Comparison of ENCODE assay signal across 31 mouse cellular contexts in genomic region chr7:70814391-70814790, GRCm38 (mm10).
DNase-seq lines count a peak whose midpoint lies in the region; ATAC-seq and TF ChIP-seq lines count a peak whose summit lies in the region.
"Had no signal": no experiment of that assay in that cellular context is flagged by ENCODE, and none has a peak within 500 bp of the region (broad histone marks: within the 10 kb centered on the region; RNA-seq: fewer than 3 reads in every experiment).

No protein-coding gene starts in this region.

- no peaks in the 10 kb centered on the region for H3K36me3 ChIP-seq in hindbrain, embryonic 10.5 days
- H3K36me3 ChIP-seq in hindbrain, embryonic 12.5 days, result no peaks in the 10 kb centered on the region
- no peaks in the 10 kb centered on the region for H3K36me3 ChIP-seq in kidney, postnatal 0 days (ENCODE audit: insufficient read depth, low read length)
- H3K36me3 ChIP-seq in embryonic facial prominence, embryonic 14.5 days (ENCODE audit: control insufficient read depth, insufficient read depth, low read length), result no peaks in the 10 kb centered on the region
- H3K36me3 ChIP-seq: embryonic facial prominence, embryonic 15.5 days; forebrain, embryonic 12.5 days; G1E; heart, embryonic 10.5 days; heart, embryonic 15.5 days; neural tube, embryonic 15.5 days had no signal

- WGBS in hindbrain, embryonic 10.5 days, result 52% methylated on average over 3 of the region's 3 CpGs
- 41% methylated on average over 3 of the region's 3 CpGs for WGBS in hindbrain, embryonic 12.5 days
- 76% methylated on average over 3 of the region's 3 CpGs for WGBS in kidney, postnatal 0 days
- WGBS in embryonic facial prominence, embryonic 14.5 days, result 34% methylated on average over 3 of the region's 3 CpGs

- H3K9me3 ChIP-seq in hindbrain, embryonic 10.5 days, result no peaks in the 10 kb centered on the region
- no peaks in the 10 kb centered on the region for H3K9me3 ChIP-seq in hindbrain, embryonic 12.5 days (replicated peaks)
- no peaks in the 10 kb centered on the region for H3K9me3 ChIP-seq in kidney, postnatal 0 days (replicated peaks; ENCODE audit: low read length)
- H3K9me3 ChIP-seq in embryonic facial prominence, embryonic 14.5 days (ENCODE audit: control insufficient read depth, low read length), result no peaks in the 10 kb centered on the region
- H3K9me3 ChIP-seq: embryonic facial prominence, embryonic 15.5 days; forebrain, embryonic 12.5 days; heart, embryonic 10.5 days; heart, embryonic 15.5 days; neural tube, embryonic 15.5 days had no signal

- H3K27ac ChIP-seq in hindbrain, embryonic 10.5 days, result no peak overlapping the region
- no peak overlapping the region for H3K27ac ChIP-seq in hindbrain, embryonic 12.5 days
- H3K27ac ChIP-seq in kidney, postnatal 0 days, result peak overlapping the region; percentile 56
- H3K27ac ChIP-seq in embryonic facial prominence, embryonic 14.5 days (replicated peaks; ENCODE audit: low read depth, low read length), result no peak overlapping the region
- H3K27ac ChIP-seq: embryonic facial prominence, embryonic 15.5 days; forebrain, embryonic 12.5 days; heart, embryonic 10.5 days; heart, embryonic 15.5 days; liver, embryonic 14.5 days; macrophage; neural tube, embryonic 15.5 days had no signal

- DNase-seq in hindbrain, embryonic 10.5 days (ENCODE audit: low spot score), result peak; percentile 39
- no peak for DNase-seq in kidney, postnatal 0 days (ENCODE audit: low spot score)
- DNase-seq in kidney, postnatal 36 days, result no peak
- peak; percentile 45 for DNase-seq in embryonic facial prominence, embryonic 14.5 days (ENCODE audit: low spot score)
- DNase-seq in gastrocnemius, postnatal 14 days, result no peak
- DNase-seq: adrenal gland, adult 8-10 months; cerebellum, adult 11 months; cerebellum, postnatal 10 days; gastrocnemius, postnatal 25 days; heart, adult 11 months; heart, postnatal 36 days; kidney, adult 9 months; layer of hippocampus, postnatal 36 days; left cerebral cortex, postnatal 4 days; liver; lung, adult 2 months; lung, postnatal 10 days; midbrain, embryonic 14.5 days; spleen, adult 18-20 months; thymus, postnatal 25 days had no signal

- TF ChIP-seq CTCF in kidney, postnatal 0 days (IDR thresholded peaks at IDR 0.05; ENCODE audit: low read depth), result no peak

- H3K4me1 ChIP-seq in hindbrain, embryonic 10.5 days (replicated peaks), result peaks cover 27% of the 10 kb centered on the region
- H3K4me1 ChIP-seq in hindbrain, embryonic 12.5 days, result 0 out of 2 replicates have a peak, but pooled peaks cover 2% of the 10 kb centered on the region
- peaks cover 4% of the 10 kb centered on the region; the same call in 1 of the 2 replicates for H3K4me1 ChIP-seq in kidney, postnatal 0 days (replicated peaks; ENCODE audit: insufficient read depth, low read length)
- H3K4me1 ChIP-seq in embryonic facial prominence, embryonic 14.5 days (ENCODE audit: control insufficient read depth, insufficient read depth, low read length), result peaks cover 20% of the 10 kb centered on the region; the same call in 1 of the 2 replicates

- no peak for ATAC-seq in hindbrain, embryonic 12.5 days (ENCODE audit: low FRiP score)
- no peak for ATAC-seq in kidney, postnatal 0 days (replicated peaks; ENCODE audit: low FRiP score, low read depth)
- no peak for ATAC-seq in embryonic facial prominence, embryonic 14.5 days (ENCODE audit: low read depth)
- ATAC-seq in cerebellum, adult (ENCODE audit: insufficient number of reproducible peaks, low FRiP score, low TSS enrichment), result no peak
- ATAC-seq: hindbrain, embryonic 16.5 days had no signal

- no peak overlapping the region for H3K9ac ChIP-seq in hindbrain, embryonic 12.5 days
- no peak overlapping the region for H3K9ac ChIP-seq in kidney, postnatal 0 days (ENCODE audit: low read depth, low read length)
- H3K9ac ChIP-seq in embryonic facial prominence, embryonic 14.5 days (ENCODE audit: low read depth, low read length), result no peak overlapping the region
- H3K9ac ChIP-seq: embryonic facial prominence, embryonic 15.5 days; forebrain, embryonic 12.5 days; heart, embryonic 15.5 days; liver, embryonic 14.5 days; neural tube, embryonic 15.5 days had no signal

- intact Hi-C loops in gastrocnemius, postnatal 14 days (cut with DNase I; ENCODE audit: low total_unique reads), result no loop called here

- no peak overlapping the region for H3K4me3 ChIP-seq in hindbrain, embryonic 10.5 days
- H3K4me3 ChIP-seq in hindbrain, embryonic 12.5 days, result no peak overlapping the region
- H3K4me3 ChIP-seq in kidney, postnatal 0 days (replicated peaks; ENCODE audit: low read depth, low read length), result no peak overlapping the region
- H3K4me3 ChIP-seq in embryonic facial prominence, embryonic 14.5 days (ENCODE audit: low read depth, low read length), result no peak overlapping the region
- H3K4me3 ChIP-seq: embryonic facial prominence, embryonic 15.5 days; forebrain, embryonic 12.5 days; heart, embryonic 10.5 days; heart, embryonic 15.5 days; neural tube, embryonic 15.5 days had no signal

- H3K27me3 ChIP-seq in hindbrain, embryonic 10.5 days (ENCODE audit: insufficient read depth, poor library complexity, severe bottlenecking), result no peaks in the 10 kb centered on the region; the same call in 1 of the 2 replicates
- H3K27me3 ChIP-seq in hindbrain, embryonic 12.5 days, result no peaks in the 10 kb centered on the region
- no peaks in the 10 kb centered on the region for H3K27me3 ChIP-seq in kidney, postnatal 0 days (ENCODE audit: insufficient read depth, low read length)
- no peaks in the 10 kb centered on the region; the same call in 1 of the 2 replicates for H3K27me3 ChIP-seq in embryonic facial prominence, embryonic 14.5 days (replicated peaks; ENCODE audit: control insufficient read depth, insufficient read depth, low read length)
- H3K27me3 ChIP-seq: heart, embryonic 15.5 days; neural tube, embryonic 15.5 days had no signal

- H3K4me2 ChIP-seq in hindbrain, embryonic 12.5 days (replicated peaks), result no peak overlapping the region
- no peak overlapping the region for H3K4me2 ChIP-seq in kidney, postnatal 0 days (ENCODE audit: low read length)
- no peak overlapping the region for H3K4me2 ChIP-seq in embryonic facial prominence, embryonic 14.5 days (ENCODE audit: low read depth, low read length)
- H3K4me2 ChIP-seq: embryonic facial prominence, embryonic 15.5 days; forebrain, embryonic 12.5 days; heart, embryonic 15.5 days; neural tube, embryonic 15.5 days had no signal

Comparison
In these comparisons a context has a peak if more than half of its experiments do, and no peak if none do; other contexts are left out.
1. DNase-seq: peak in hindbrain, embryonic 10.5 days (single experiment) and embryonic facial prominence, embryonic 14.5 days (single experiment); none in kidney, postnatal 0 days (single experiment), kidney, postnatal 36 days (0 of 2) and gastrocnemius, postnatal 14 days (single experiment).